Mouse (Mus musculus): Measurements from ENCODE around the gene Hist1h4f. TPM values are rescaled to one million over a fixed set of nuclear protein-coding genes. Genes with fewer than 3 reads are reported as not detected.
"Not testable (repeated sequence)": the region's sequence is repeated elsewhere in the genome, so short reads cannot be mapped to it uniquely, and the experiment has no call there.

Hist1h4f gene
- 0.67 and 2.3 TPM in 2 replicates for polyA plus RNA-seq (2014; fragmentation: Nextera tagmentation; extraction: Ambion mirVana)

DNA sequence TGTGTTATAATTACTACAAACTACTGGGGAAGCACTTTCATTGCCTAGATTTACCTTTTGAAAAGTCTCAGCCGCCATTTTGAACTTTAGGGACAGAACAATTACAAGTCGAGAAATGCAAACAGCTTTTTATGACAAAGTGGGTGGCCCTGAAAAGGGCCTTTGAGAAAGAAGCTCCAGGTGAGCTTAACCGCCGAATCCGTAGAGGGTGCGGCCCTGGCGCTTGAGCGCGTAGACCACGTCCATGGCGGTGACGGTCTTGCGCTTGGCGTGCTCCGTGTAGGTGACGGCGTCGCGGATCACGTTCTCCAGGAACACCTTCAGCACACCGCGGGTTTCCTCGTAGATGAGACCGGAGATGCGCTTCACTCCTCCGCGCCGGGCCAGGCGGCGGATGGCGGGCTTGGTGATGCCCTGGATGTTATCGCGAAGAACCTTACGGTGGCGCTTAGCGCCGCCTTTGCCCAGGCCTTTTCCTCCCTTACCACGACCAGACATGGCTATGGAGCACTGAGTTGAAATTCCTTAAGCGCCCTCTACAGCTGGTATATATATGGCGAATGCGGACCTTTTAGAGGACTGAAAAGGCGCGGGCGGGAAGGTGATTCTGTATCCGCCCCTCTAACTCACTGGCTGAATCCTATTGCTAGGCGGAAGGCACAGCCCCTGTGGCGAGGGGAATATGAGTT lies at the start of gene Hist1h4f:
Hist1h4f (minus strand) TSS at position 503 of the 689 bp plus-strand sequence.
- not testable (repeated sequence) for H3K4me1 ChIP-seq (ENCODE audit: control insufficient read depth, insufficient read depth, low read length); H3K27me3 ChIP-seq (ENCODE audit: control insufficient read depth, insufficient read depth, low read length); H3K36me3 ChIP-seq (ENCODE audit: control insufficient read depth, insufficient read depth, low read length); H3K9me3 ChIP-seq (ENCODE audit: control insufficient read depth, low read length)
- DNase-seq (ENCODE audit: low spot score) (peak; percentile 97), ATAC-seq (ENCODE audit: insufficient number of reproducible peaks, low FRiP score, low TSS enrichment, low read depth) (peak; percentile 87)
- Histone ChIP-seq H3K4me2 (ENCODE audit: low read depth, severe bottlenecking) (peak within 1 kb of the TSS; percentile 57), H3K27ac (replicated peaks; ENCODE audit: low read depth, low read length) (peak within 1 kb of the TSS; percentile 97), H3K4me3 (ENCODE audit: low read depth, low read length) (peak within 1 kb of the TSS; percentile 37), H3K9ac (ENCODE audit: low read length) (peak within 1 kb of the TSS; percentile 67)
- 0% methylated on average over 37 of the region's 47 CpGs for WGBS

DNA sequence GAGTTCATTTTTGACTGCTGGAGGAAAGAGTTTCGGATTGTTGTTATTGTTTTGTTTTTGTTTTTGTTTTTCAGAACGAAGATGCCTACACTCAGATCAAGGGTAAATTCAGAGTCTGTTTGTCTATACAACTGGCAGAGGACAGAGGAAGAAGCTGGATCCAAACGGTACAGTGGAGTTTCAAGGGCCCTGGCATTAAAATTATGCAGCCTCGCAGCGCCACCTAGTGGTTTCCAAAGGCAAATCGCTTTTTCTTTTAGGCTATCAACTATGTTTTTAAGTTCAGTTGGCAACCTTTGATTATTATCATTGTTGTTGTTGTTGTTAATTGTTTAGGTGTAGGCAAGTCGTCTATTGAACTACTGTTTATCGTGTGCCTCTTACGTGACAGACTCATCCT lies 46.5 kb upstream of the Hist1h4f start:
- Histone ChIP-seq H3K9me3 (ENCODE audit: control insufficient read depth, low read length) (no peaks in the 10 kb centered on the region), H3K27me3 (ENCODE audit: control insufficient read depth, insufficient read depth, low read length) (no peaks in the 10 kb centered on the region), H3K36me3 (ENCODE audit: control insufficient read depth, insufficient read depth, low read length) (no peaks in the 10 kb centered on the region), H3K4me1 (ENCODE audit: control insufficient read depth, insufficient read depth, low read length) (0 out of 2 replicates have a peak, but pooled peaks cover 4% of the 10 kb centered on the region), H3K27ac (replicated peaks; ENCODE audit: low read depth, low read length) (no peak overlapping the region), H3K9ac (ENCODE audit: low read length) (no peak overlapping the region), H3K4me2 (ENCODE audit: low read depth, severe bottlenecking) (no peak overlapping the region), H3K4me3 (ENCODE audit: low read depth, low read length) (no peak overlapping the region)
- DNase-seq (ENCODE audit: low spot score) (peak; percentile 89), ATAC-seq (ENCODE audit: insufficient number of reproducible peaks, low FRiP score, low TSS enrichment, low read depth) (no peak)
- WGBS, result 6% methylated on average over 9 of the region's 9 CpGs

DNA sequence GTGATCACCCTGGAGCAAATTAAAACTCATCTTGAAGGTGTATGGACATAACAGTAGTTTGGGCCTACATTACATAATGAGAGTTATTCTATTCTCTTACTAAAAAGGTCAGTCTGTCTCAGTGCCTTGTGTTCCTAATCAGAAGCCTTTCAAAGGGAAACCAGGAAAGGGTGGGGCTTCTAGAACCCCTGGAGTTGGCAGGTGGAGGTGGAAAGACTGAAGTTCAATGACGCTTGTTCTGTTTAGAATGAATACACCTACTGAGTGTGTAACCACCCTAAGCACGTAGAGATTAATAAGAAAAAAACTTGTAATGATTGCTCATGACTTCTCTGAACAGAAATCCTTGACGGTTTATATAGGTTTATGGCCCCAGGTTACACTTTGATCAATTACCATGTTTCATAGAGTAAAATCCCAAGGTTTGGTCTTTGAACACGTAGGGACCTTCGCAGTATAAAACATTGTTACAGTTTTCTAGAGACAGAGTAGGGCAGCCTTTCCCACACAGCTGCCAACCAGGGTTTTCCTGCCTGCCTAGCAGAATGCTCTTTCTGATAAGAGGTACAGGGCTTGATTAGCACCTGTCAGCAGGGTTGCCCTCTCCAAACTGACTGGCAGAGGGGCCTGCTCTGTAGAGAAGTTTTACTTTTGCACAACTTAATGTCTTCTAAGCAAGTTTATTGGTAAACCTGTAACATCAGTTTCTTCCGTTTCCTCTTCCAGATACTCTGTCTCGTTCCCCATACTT lies 44.3 kb upstream of the Hist1h4f start:
- WGBS, result 82% methylated on average over 7 of the region's 7 CpGs
- ATAC-seq (ENCODE audit: insufficient number of reproducible peaks, low FRiP score, low TSS enrichment, low read depth), result no peak
- Histone ChIP-seq H3K36me3 (ENCODE audit: control insufficient read depth, insufficient read depth, low read length) (no peaks in the 10 kb centered on the region), H3K9ac (ENCODE audit: low read length) (no peak overlapping the region), H3K4me1 (ENCODE audit: control insufficient read depth, insufficient read depth, low read length) (0 out of 2 replicates have a peak, but pooled peaks cover 5% of the 10 kb centered on the region), H3K27ac (replicated peaks; ENCODE audit: low read depth, low read length) (no peak overlapping the region), H3K4me3 (ENCODE audit: low read depth, low read length) (no peak overlapping the region), H3K27me3 (ENCODE audit: control insufficient read depth, insufficient read depth, low read length) (no peaks in the 10 kb centered on the region), H3K4me2 (ENCODE audit: low read depth, severe bottlenecking) (no peak overlapping the region), H3K9me3 (ENCODE audit: control insufficient read depth, low read length) (no peaks in the 10 kb centered on the region)
- no peak for DNase-seq (ENCODE audit: low spot score)

- 85% methylated on average over 2 of the region's 2 CpGs for WGBS
- Histone ChIP-seq H3K4me1 (ENCODE audit: control insufficient read depth, insufficient read depth, low read length) (0 out of 2 replicates have a peak, but pooled peaks cover 5% of the 10 kb centered on the region), H3K4me3 (ENCODE audit: low read depth, low read length) (no peak overlapping the region), H3K9me3 (ENCODE audit: control insufficient read depth, low read length) (no peaks in the 10 kb centered on the region), H3K36me3 (ENCODE audit: control insufficient read depth, insufficient read depth, low read length) (no peaks in the 10 kb centered on the region), H3K27me3 (ENCODE audit: control insufficient read depth, insufficient read depth, low read length) (no peaks in the 10 kb centered on the region), H3K27ac (replicated peaks; ENCODE audit: low read depth, low read length) (no peak overlapping the region), H3K4me2 (ENCODE audit: low read depth, severe bottlenecking) (no peak overlapping the region), H3K9ac (ENCODE audit: low read length) (no peak overlapping the region)
- DNase-seq (ENCODE audit: low spot score), result no peak
- no peak for ATAC-seq (ENCODE audit: insufficient number of reproducible peaks, low FRiP score, low TSS enrichment, low read depth)
Measured at GRCm38 (mm10) chr13:23595185-23595584, 43.7 kb upstream of the Hist1h4f start.

DNA sequence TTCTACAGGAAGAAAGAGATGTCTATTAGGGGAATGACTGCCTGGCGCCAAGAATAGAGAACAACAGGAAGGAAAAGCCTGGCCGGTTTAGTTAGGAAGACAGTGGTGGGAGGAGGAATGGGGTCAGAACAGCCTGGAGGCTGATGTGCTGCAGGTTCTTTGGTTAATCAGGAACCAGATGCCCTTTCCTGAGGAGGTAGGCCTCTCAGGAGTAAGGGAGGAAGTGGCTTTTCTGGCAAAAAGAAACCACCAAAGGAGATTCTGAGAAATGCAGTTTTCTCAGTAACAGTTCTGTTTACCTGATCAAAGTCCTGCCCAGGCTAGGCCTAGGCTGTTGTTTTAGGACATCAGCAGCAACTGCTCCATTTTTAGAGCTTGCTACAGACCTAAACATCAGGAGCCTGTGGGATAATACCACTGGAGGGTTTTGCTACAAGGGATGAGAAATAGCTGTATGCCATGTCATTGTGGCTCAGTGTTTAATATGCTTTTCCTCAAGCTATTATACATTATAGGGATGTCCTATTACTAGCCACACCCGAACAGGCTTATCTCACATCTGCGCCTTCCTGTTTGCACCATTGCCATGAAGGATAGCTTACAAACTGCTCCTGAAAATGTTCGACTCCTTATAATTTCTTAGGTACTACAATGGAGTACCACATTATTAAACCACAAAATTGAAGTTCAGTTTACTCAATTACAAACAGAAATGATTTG lies 41.8 kb upstream of the Hist1h4f start:
- Histone ChIP-seq H3K36me3 (ENCODE audit: control insufficient read depth, insufficient read depth, low read length) (no peaks in the 10 kb centered on the region), H3K4me1 (ENCODE audit: control insufficient read depth, insufficient read depth, low read length) (0 out of 2 replicates have a peak, but pooled peaks cover 5% of the 10 kb centered on the region), H3K27ac (replicated peaks; ENCODE audit: low read depth, low read length) (peak overlapping the region; percentile 64; the same call in 1 of the 2 replicates), H3K9ac (ENCODE audit: low read length) (no peak overlapping the region), H3K27me3 (ENCODE audit: control insufficient read depth, insufficient read depth, low read length) (no peaks in the 10 kb centered on the region), H3K4me2 (ENCODE audit: low read depth, severe bottlenecking) (no peak overlapping the region), H3K9me3 (ENCODE audit: control insufficient read depth, low read length) (no peaks in the 10 kb centered on the region), H3K4me3 (ENCODE audit: low read depth, low read length) (no peak overlapping the region)
- DNase-seq (ENCODE audit: low spot score) (no peak), ATAC-seq (ENCODE audit: insufficient number of reproducible peaks, low FRiP score, low TSS enrichment, low read depth) (no peak)
- WGBS, result 73% methylated on average over 5 of the region's 5 CpGs

DNA sequence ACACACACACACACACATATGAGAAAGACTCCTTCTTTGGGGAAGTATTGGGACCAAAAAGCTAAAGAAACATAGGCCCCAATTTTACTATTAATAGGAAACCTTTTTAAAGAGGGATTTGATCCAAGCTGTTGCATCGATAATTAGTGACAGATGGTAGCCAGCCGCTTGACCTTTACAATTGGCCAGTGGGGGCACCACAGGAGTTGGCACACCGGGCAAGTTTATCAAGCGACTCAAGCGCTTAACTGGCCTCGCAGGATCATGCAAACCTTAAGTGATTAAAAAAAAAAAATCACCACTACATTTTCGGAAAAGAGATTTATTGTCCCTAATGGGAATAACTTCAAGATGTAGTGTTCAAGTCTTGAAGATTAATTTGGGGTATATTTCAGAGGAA lies 41.2 kb upstream of the Hist1h4f start:
- Histone ChIP-seq H3K9ac (ENCODE audit: low read length) (no peak overlapping the region), H3K9me3 (ENCODE audit: control insufficient read depth, low read length) (no peaks in the 10 kb centered on the region), H3K36me3 (ENCODE audit: control insufficient read depth, insufficient read depth, low read length) (no peaks in the 10 kb centered on the region), H3K4me2 (ENCODE audit: low read depth, severe bottlenecking) (no peak overlapping the region), H3K4me3 (ENCODE audit: low read depth, low read length) (no peak overlapping the region), H3K4me1 (ENCODE audit: control insufficient read depth, insufficient read depth, low read length) (0 out of 2 replicates have a peak, but pooled peaks cover 5% of the 10 kb centered on the region), H3K27ac (replicated peaks; ENCODE audit: low read depth, low read length) (peak overlapping the region; percentile 64; the same call in 1 of the 2 replicates), H3K27me3 (ENCODE audit: control insufficient read depth, insufficient read depth, low read length) (no peaks in the 10 kb centered on the region)
- ATAC-seq (ENCODE audit: insufficient number of reproducible peaks, low FRiP score, low TSS enrichment, low read depth), result no peak
- WGBS, result 55% methylated on average over 7 of the region's 7 CpGs
- no peak for DNase-seq (ENCODE audit: low spot score)

DNA sequence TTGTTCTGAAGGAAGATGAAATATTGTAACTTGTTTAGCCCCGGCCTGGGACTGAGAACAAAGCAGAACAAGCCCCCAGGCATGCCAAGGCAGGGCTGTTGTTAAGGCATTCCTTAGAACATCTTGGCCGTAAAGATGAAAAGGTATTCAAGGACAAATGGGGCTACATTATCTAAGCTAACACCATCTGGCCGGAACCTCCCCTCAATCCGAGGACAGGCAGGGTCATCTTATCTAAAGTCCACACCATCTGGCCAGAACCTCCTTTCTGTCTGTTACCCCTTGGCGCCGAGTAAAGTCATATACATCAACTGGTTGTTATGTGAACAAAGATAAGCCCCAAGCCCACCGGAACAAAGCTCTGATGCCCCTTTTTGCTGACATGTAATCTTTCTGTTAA lies 40.4 kb upstream of the Hist1h4f start:
- ATAC-seq (ENCODE audit: insufficient number of reproducible peaks, low FRiP score, low TSS enrichment, low read depth); H3K9me3 ChIP-seq (ENCODE audit: control insufficient read depth, low read length); H3K27ac ChIP-seq (replicated peaks; ENCODE audit: low read depth, low read length); H3K4me3 ChIP-seq (ENCODE audit: low read depth, low read length); H3K9ac ChIP-seq (ENCODE audit: low read length); DNase-seq (ENCODE audit: low spot score); H3K36me3 ChIP-seq (ENCODE audit: control insufficient read depth, insufficient read depth, low read length); H3K4me1 ChIP-seq (ENCODE audit: control insufficient read depth, insufficient read depth, low read length); H3K4me2 ChIP-seq (ENCODE audit: low read depth, severe bottlenecking); H3K27me3 ChIP-seq (ENCODE audit: control insufficient read depth, insufficient read depth, low read length): not testable (repeated sequence)
- WGBS, result 84% methylated on average over 7 of the region's 7 CpGs

DNA sequence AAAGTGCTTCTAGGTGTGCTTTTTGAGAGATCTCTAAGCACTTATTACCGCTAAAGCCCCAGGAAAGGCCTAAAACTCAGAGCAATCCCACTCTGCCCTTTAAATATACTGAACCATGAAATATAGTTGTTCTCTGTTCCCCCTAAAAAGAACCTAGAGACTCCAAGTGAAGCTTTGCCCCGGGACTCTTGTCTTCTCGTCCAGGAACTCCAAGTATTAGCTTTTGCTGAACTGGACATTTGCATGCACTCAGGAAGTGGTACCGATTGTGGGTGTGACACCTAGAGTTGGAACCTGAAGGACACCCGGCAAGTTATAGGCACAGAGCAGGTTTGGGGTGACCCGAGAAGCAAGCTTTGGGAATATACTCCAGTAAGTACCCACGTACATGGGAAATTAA lies 39.8 kb upstream of the Hist1h4f start:
- 97% methylated on average over 7 of the region's 7 CpGs for WGBS
- no peak overlapping the region for H3K9ac ChIP-seq (ENCODE audit: low read length)
- H3K36me3 ChIP-seq (ENCODE audit: control insufficient read depth, insufficient read depth, low read length), result no peaks in the 10 kb centered on the region
- ATAC-seq (ENCODE audit: insufficient number of reproducible peaks, low FRiP score, low TSS enrichment, low read depth), result no peak
- 0 out of 2 replicates have a peak, but pooled peaks cover 5% of the 10 kb centered on the region for H3K4me1 ChIP-seq (ENCODE audit: control insufficient read depth, insufficient read depth, low read length)
- no peak overlapping the region for H3K27ac ChIP-seq (replicated peaks; ENCODE audit: low read depth, low read length)
- H3K9me3 ChIP-seq (ENCODE audit: control insufficient read depth, low read length), result no peaks in the 10 kb centered on the region
- no peak overlapping the region for H3K4me2 ChIP-seq (ENCODE audit: low read depth, severe bottlenecking)
- H3K27me3 ChIP-seq (ENCODE audit: control insufficient read depth, insufficient read depth, low read length), result no peaks in the 10 kb centered on the region
- H3K4me3 ChIP-seq (ENCODE audit: low read depth, low read length), result no peak overlapping the region
- DNase-seq (ENCODE audit: low spot score), result no peak

Measured in limb, embryonic 11.5 days (tissue).